Mouse (Mus musculus): ENCODE results near the gene Camk1d. TPM values are rescaled to one million over a fixed set of nuclear protein-coding genes. Genes with fewer than 3 reads are reported as not detected.

Gene Camk1d
- 1 to 10 TPM; 3.9 to 4.8 TPM for total RNA-seq (2021)
- long read RNA-seq, experiment 1, partial matches to known transcripts: 0 of 2 reads
- long read RNA-seq, experiment 1, other reads (novel, unspliced or antisense): 2 of 2 reads
- long read RNA-seq, experiment 2, partial matches to known transcripts: 0 of 1 reads
- long read RNA-seq, experiment 2, other reads (novel, unspliced or antisense): 1 of 1 reads

- DNase-seq: peak; percentile 78 to 86
Observed at GRCm38 (mm10) chr2:5714211-5715053, at the start of gene Camk1d. Gene Camk1d (minus strand): TSS chr2:5714515.

- no peak for DNase-seq
Observed at GRCm38 (mm10) chr2:5762031-5762430, 47.7 kb upstream of the Camk1d start.

GRCm38 (mm10) chr2:5760479-5761008 lies 46.2 kb upstream of the Camk1d start:
- DNase-seq: no peak

GRCm38 (mm10) chr2:5758569-5758968 lies 44.3 kb upstream of the Camk1d start:
- no peak for DNase-seq

DNA sequence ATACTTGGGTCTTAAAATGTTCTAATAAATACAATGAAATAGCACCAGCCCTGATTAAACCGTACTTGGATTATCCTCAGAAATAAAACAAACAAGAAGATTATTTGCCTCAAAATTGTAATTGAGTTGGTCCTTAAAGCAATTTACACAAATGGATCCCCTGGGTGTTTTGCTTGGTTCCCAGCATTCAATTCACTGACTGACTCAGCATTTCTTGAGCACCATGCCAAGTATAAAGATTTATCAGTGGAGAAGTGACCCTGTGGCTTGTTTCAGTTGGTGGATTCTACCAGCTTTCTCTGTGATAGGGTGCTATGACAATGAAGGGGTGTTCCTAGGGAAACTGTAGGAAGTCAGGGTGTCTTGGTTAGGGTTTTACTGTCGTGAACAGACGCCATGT lies 36.6 kb upstream of the Camk1d start:
- DNase-seq: no peak

DNA sequence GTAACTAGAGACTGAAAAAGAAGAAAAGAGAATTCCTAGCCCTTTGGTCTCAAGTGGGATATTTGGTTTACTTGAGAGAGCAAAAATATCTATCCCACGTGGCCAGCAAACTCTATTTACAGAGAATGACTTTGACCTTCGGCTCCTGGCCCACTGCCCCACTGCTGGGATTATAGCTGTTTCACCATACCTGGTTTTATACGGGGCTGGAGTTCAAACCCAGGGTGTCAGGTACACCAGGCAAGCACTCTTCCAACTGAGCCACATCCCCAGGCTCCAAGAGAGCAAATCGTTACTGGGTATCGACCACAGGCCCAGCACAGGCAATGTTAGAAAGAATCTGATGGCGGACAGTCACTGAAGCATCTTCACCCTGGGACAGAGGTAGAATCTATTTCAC lies 34.9 kb upstream of the Camk1d start:
- no peak for DNase-seq

DNA sequence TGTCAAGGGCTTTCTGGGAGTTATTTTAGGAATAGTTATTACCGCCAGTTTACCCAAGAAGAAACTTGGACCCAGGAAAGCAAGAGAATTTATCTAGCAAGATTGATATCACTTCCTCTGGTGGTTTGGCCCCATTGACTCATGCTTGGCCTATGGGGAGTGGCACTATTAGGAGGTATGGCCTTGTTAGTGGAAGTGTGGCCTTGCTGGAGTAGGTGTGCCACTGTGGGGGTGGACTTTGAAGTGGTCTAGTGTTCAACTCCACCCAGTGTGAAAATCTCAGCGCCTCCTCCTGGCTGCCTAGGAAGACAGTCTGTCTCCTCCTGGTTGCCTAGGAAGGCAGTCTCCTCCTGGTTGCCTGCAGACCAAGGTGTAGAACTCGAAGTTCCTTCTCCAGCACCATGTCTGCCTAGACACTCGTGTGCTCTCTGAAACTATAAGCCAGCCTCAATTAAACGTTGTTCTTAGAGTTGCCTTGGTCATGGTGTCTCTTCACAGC lies 33.3 kb upstream of the Camk1d start:
- no peak for DNase-seq

GRCm38 (mm10) chr2:5746529-5746928 lies 32.2 kb upstream of the Camk1d start:
- no peak for DNase-seq

DNA sequence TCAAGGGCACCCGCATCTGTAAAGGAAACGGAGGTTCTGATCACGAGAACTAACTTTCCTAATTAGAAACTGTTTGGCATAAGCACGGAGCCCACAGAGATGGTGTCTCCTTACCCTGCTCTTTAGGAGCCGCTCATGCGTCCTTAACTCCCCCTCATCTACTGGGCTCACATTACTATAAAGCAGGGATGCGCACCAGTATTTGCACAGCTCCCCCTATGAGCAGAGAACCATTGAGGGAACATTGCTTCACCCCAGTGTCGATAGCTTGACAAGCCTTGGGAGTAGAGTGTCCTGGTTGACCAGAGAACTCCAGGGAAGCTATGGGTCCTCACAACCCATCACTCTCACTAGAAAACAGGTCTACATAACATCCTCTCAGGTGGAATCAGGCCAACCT lies 29.6 kb upstream of the Camk1d start:
- no peak for DNase-seq

- no peak for DNase-seq
Observed at GRCm38 (mm10) chr2:5740913-5741312, 26.6 kb upstream of the Camk1d start.

DNA sequence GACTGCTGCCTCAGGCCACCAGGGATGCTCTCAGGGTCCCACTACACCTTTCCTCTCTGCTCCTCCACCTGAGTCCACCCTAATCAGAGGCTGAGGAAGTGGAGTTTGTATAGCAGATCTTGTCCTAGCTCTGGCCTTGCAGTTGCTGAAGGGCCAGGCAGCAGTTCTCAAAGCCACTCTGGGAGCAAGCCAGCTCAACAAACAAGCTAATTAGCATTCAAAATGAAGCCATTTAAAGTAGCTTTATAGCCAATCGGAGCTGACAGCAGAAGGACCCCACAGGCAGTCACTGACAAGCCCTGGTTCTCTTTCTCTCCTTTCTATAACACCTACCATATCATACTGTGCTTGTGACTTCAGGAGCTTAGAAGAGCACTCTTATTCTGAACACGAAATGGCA lies 21.6 kb upstream of the Camk1d start:
- no peak for DNase-seq

- no peak for DNase-seq
Observed at GRCm38 (mm10) chr2:5733300-5734085, 19.2 kb upstream of the Camk1d start.

- DNase-seq: no peak
Observed at GRCm38 (mm10) chr2:5732047-5732446, 17.7 kb upstream of the Camk1d start.

DNA sequence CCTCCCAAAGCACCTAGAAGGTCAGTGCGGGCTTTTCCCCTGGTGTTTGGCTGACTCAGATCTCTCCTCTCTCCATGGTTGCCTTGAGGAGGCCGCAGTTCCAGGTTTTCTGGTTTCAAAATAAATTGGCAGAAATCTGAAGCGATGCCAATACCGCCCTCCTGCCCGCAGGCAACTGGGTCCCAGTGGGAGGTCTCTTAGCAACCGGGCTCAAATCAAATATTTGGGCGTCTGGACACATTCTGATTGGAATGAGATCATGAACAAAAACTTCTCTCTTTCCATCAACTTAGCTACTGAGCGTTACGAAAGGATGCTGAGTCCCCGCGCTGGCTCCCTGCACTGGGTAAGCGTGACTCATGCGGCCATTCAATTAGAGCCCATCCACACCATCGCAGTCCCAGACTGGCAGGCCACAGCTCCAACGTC lies 16.1 kb upstream of the Camk1d start:
- DNase-seq: peak; percentile 17 to 31

DNA sequence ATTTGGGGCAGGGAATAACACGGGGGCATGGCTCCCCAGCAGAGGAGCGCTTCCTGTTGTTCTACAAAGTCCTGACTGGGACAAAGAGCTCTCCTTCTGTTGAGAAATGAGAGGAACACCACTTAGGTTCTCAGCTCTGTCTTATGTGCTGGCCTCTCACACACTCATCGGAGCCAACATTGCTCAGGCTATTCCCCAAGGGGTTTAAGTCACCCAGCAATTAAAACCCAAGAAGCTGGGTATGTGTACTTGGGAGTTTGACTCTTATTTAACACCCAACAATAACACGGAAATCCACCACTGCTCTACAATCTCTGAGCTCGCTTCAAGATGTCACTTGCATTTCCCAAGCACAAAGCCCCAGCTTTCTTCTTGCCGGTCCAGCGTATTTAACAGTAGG lies 15.6 kb upstream of the Camk1d start:
- no peak for DNase-seq

DNA sequence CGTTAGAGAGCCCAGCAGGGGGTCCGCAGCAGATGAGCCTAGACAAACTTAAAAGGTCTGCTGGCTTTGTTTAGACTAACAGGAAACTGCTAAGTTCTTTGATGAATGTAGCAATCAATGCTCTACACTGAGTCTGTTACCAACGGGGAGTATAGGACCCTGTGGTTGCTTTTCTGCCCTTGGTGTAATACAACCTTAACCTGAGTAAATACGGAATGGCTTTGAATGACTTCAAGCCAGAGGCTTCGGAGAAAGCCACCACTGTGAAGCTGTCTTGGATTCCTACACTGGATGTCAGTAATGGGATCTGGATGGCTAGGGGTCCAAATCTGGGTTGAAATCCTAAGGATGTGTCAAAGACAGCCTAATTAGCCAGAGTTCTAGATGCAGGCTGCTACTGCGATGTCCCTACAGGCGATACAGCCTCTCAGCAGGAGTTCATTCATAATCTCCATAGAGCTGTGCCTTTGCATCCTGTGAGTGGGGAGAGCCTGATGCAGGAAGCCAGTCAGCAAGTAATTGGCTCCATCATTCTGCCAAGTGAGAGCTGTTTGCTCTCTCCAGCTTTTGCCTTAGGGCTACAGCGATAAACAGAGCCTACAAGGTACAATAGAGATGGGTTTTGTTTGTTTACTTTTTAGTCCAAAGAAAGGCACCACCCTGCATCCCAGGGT lies 10.8 kb upstream of the Camk1d start:
- DNase-seq: no peak

DNA sequence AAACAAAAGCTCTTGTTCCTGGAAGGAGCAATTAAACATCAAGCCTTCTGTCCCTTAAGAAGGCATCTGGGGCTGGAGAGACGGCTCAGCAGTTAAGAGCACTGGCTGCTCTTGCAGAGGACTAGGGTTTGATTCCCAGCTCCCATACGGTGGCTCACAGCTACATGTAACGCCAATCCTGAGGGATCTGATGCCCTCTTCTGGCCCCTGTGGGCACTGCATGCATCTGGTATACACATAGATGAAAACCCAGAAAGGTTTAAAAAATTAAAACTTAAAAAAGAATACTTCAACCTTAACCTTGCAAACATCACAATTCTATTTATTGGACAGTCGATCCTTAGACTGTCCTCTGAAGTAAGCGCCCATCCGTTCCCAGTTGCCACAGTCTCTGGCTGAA lies 3.4 kb upstream of the Camk1d start:
- DNase-seq: no peak

DNA sequence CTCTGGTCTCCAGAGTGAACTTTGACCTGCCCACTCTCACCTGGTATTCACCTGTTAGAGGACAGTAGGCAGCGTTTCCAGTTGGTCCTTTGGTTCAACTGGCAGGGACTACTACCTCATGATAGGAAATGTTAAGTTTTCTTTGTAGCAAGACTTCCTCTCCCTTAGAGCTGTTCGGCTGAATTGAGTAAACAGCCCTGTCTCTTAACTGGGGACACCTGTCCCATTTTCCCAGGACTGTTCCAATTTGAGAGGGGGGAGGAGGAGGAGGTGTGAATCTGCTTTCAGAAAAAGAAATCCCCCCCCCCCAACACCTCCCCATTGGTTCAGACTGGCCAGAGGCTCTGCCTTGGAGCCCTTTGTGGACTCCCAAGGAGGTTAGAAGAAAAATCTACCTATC lies 1.2 kb upstream of the Camk1d start:
- no peak for DNase-seq

DNA sequence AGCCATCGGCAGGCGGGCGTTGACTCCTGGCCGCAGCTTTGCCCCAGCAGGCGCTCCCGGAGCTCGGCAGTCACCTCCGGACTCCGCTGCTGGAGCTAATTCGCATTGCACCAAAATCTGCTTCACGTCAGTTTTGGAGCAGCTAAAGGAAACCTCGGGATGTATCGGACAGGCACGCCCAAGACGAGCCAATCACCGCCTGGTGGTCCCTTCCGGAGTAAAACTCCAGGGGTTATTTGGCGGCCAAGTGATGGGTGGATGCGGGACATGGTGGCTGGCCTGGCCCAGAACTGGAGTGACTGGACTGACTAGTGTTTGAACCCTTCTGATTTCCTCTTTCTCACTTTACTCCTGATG lies 717 bp upstream of the Camk1d start:
- DNase-seq: no peak

GRCm38 (mm10) chr2:5713325-5714210 lies 747 bp downstream of the Camk1d start:
- peak; percentile 53 to 66 for DNase-seq

DNA sequence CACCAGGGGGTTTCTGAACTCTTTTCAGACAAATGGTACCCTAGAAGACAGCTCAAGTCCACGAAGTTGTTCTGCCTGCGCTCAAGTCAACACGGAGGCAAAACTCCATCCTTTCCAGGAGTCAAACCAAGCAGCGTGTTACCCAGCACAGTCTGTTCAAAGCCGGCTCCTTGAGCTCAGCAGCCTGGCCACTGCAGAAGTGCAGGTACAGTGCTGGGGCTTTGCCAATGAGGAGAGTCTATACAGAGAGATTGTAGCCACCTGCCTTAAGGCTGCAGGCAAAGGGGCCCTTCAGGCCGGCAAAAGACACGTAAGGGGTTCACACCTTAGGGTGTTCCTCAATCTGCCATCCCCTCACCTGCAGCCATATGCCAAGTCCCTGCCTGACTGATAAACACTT lies 2.1 kb downstream of the Camk1d start:
- no peak for DNase-seq

Measured in heart, adult 18-20 months (tissue).